Mouse (Mus musculus): ENCODE results near the gene Ociad1. TPM values are rescaled to one million over a fixed set of nuclear protein-coding genes. Genes with fewer than 3 reads are reported as not detected.

Ociad1 gene
- 283 and 317 TPM in 2 replicates for polyA plus RNA-seq (2015; fragmentation: Nextera tagmentation; extraction: Ambion mirVana)

DNA sequence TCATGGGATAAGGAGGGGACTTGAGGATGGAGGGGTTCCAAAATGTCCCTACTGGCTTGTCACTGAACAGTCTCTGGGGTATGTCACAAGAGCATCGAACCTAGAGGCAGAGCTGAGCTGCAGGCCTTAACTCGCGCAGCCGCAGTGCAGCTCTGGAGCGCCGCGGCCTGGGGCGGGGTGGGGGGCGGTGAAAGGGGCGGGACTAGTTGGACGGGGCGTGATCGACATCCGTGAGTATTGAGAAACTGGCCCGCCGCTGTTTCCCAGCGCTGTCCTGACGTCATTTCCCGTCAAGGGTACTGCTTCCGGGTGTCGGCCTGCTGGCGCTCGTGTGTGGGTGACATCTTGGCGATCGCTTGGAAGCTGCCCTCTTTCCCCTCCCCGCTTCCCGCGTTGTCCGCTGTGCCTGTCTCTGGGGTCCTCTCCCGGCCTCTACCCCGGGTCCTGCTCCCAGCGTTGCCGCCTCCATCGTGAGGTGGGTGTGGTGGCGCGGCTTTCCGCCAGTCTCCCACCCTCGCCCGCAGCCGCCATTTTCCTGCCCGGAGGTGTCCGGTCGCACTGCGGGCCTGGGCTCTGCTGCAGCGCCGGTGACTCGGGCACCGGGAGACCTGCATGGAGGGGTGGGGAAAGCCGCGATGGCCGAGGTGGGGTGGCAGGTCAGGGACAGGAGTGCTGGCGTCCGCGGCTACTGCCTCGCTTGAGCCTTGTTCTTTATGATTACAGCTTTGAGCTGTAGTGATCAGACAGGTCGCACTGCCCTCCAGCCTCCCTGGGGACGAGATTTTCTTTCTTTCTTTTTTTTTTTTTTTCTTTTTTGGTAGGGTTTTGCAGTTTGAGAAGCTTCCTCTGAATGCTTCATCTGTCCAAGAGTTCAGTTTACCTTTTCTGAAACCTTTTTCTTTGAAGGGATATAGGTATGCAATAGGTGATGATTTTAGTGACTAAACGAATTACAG lies at the start of gene Ociad1:
Ociad1 (plus strand) TSS at position 283 of the 956 bp plus-strand sequence.
- Histone ChIP-seq H3K27ac (ENCODE audit: low read length) (peak within 1 kb of the TSS; percentile 93), H3K4me2 (ENCODE audit: low read depth, low read length) (peak within 1 kb of the TSS; percentile 89), H3K9ac (ENCODE audit: low read length) (peak within 1 kb of the TSS; percentile 96), H3K4me3 (ENCODE audit: low read length) (peak within 1 kb of the TSS; percentile 89), H3K9me3 (replicated peaks; ENCODE audit: control insufficient read depth, low read length) (no peaks in the 10 kb centered on the region), H3K4me1 (ENCODE audit: control insufficient read depth, insufficient read depth, low read length) (peaks cover 16% of the 10 kb centered on the region), H3K36me3 (ENCODE audit: control insufficient read depth, insufficient read depth) (peaks cover 18% of the 10 kb centered on the region), H3K27me3 (ENCODE audit: control insufficient read depth, insufficient read depth, low read length) (no peaks in the 10 kb centered on the region)
- ATAC-seq (replicated peaks; ENCODE audit: extremely low read depth, insufficient read depth, low FRiP score), result peak; percentile 99
- under 1% methylated on average over 58 of the region's 58 CpGs for WGBS

DNA sequence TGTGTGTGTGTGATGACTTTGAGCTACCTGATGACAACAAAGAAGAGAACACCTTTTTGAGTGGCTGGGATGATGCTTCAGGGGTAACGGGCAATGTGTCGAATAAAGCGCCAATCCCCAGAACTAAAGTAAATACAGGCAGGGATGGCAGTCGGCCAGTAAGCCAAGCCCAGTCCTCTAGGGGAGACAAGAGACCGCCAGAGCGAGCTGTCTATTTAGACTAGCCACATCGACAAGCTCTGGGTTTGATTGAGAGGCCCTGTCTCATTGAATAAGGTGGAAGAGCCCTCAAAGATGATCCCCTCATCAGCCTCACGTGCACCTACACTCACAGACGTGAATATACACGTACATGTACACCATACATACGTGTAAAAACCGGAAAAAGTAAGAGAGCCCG lies 48.2 kb upstream of the Ociad1 start:
- H3K4me3 ChIP-seq (ENCODE audit: low read length), result no peak overlapping the region
- H3K9me3 ChIP-seq (replicated peaks; ENCODE audit: control insufficient read depth, low read length), result no peaks in the 10 kb centered on the region
- no peak overlapping the region for H3K4me2 ChIP-seq (ENCODE audit: low read depth, low read length)
- H3K27ac ChIP-seq (ENCODE audit: low read length), result no peak overlapping the region
- no peak for ATAC-seq (replicated peaks; ENCODE audit: extremely low read depth, insufficient read depth, low FRiP score)
- no peaks in the 10 kb centered on the region for H3K36me3 ChIP-seq (ENCODE audit: control insufficient read depth, insufficient read depth)
- H3K9ac ChIP-seq (ENCODE audit: low read length), result no peak overlapping the region
- H3K4me1 ChIP-seq (ENCODE audit: control insufficient read depth, insufficient read depth, low read length), result peaks cover 19% of the 10 kb centered on the region
- WGBS, result 48% methylated on average over 13 of the region's 13 CpGs
- no peaks in the 10 kb centered on the region for H3K27me3 ChIP-seq (ENCODE audit: control insufficient read depth, insufficient read depth, low read length)

- Histone ChIP-seq H3K27ac (ENCODE audit: low read length) (no peak overlapping the region), H3K4me3 (ENCODE audit: low read length) (no peak overlapping the region), H3K9ac (ENCODE audit: low read length) (no peak overlapping the region), H3K27me3 (ENCODE audit: control insufficient read depth, insufficient read depth, low read length) (no peaks in the 10 kb centered on the region), H3K9me3 (replicated peaks; ENCODE audit: control insufficient read depth, low read length) (no peaks in the 10 kb centered on the region), H3K4me1 (ENCODE audit: control insufficient read depth, insufficient read depth, low read length) (peaks cover 23% of the 10 kb centered on the region), H3K4me2 (ENCODE audit: low read depth, low read length) (no peak overlapping the region), H3K36me3 (ENCODE audit: control insufficient read depth, insufficient read depth) (no peaks in the 10 kb centered on the region)
- WGBS, result 89% methylated on average over 6 of the region's 6 CpGs
- ATAC-seq (replicated peaks; ENCODE audit: extremely low read depth, insufficient read depth, low FRiP score), result no peak
Measured at GRCm38 (mm10) chr5:73246414-73246813, 46.2 kb upstream of the Ociad1 start.

- H3K4me1 ChIP-seq (ENCODE audit: control insufficient read depth, insufficient read depth, low read length), result peaks cover 28% of the 10 kb centered on the region
- no peak overlapping the region for H3K27ac ChIP-seq (ENCODE audit: low read length)
- WGBS, result 79% methylated on average over 8 of the region's 8 CpGs
- no peaks in the 10 kb centered on the region for H3K9me3 ChIP-seq (replicated peaks; ENCODE audit: control insufficient read depth, low read length)
- H3K4me3 ChIP-seq (ENCODE audit: low read length), result no peak overlapping the region
- ATAC-seq (replicated peaks; ENCODE audit: extremely low read depth, insufficient read depth, low FRiP score), result no peak
- no peak overlapping the region for H3K4me2 ChIP-seq (ENCODE audit: low read depth, low read length)
- no peaks in the 10 kb centered on the region for H3K27me3 ChIP-seq (ENCODE audit: control insufficient read depth, insufficient read depth, low read length)
- no peak overlapping the region for H3K9ac ChIP-seq (ENCODE audit: low read length)
- no peaks in the 10 kb centered on the region for H3K36me3 ChIP-seq (ENCODE audit: control insufficient read depth, insufficient read depth)
Measured at GRCm38 (mm10) chr5:73248211-73248610, 44.4 kb upstream of the Ociad1 start.

DNA sequence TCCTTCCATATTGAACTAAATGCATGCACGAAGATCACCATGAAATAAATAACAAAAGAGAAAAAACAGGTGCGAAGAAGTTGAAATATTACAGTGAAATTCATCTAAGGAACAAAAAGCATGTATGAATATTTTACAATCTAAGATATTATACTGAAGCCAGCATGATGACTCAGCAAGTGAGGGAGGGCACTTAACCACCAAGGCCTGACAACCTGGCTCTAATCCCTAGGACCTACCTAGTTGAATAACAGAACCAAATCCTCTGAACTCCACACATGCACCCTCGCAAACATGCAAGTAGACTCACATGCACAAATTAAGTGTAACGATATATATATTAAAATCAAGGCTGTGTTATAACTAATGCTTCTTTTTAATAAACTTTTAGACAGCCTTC lies 43.2 kb upstream of the Ociad1 start:
- Histone ChIP-seq H3K36me3 (ENCODE audit: control insufficient read depth, insufficient read depth) (no peaks in the 10 kb centered on the region), H3K9me3 (replicated peaks; ENCODE audit: control insufficient read depth, low read length) (no peaks in the 10 kb centered on the region), H3K9ac (ENCODE audit: low read length) (no peak overlapping the region), H3K27me3 (ENCODE audit: control insufficient read depth, insufficient read depth, low read length) (no peaks in the 10 kb centered on the region), H3K4me1 (ENCODE audit: control insufficient read depth, insufficient read depth, low read length) (peaks cover 34% of the 10 kb centered on the region), H3K4me3 (ENCODE audit: low read length) (no peak overlapping the region), H3K27ac (ENCODE audit: low read length) (no peak overlapping the region), H3K4me2 (ENCODE audit: low read depth, low read length) (no peak overlapping the region)
- no peak for ATAC-seq (replicated peaks; ENCODE audit: extremely low read depth, insufficient read depth, low FRiP score)
- WGBS, result 88% methylated on average over 4 of the region's 4 CpGs

- no peaks in the 10 kb centered on the region for H3K27me3 ChIP-seq (ENCODE audit: control insufficient read depth, insufficient read depth, low read length)
- no peak overlapping the region for H3K27ac ChIP-seq (ENCODE audit: low read length)
- no peaks in the 10 kb centered on the region for H3K36me3 ChIP-seq (ENCODE audit: control insufficient read depth, insufficient read depth)
- no peak overlapping the region for H3K9ac ChIP-seq (ENCODE audit: low read length)
- H3K4me2 ChIP-seq (ENCODE audit: low read depth, low read length), result no peak overlapping the region
- no peaks in the 10 kb centered on the region for H3K9me3 ChIP-seq (replicated peaks; ENCODE audit: control insufficient read depth, low read length)
- ATAC-seq (replicated peaks; ENCODE audit: extremely low read depth, insufficient read depth, low FRiP score), result no peak
- no peak overlapping the region for H3K4me3 ChIP-seq (ENCODE audit: low read length)
- peaks cover 31% of the 10 kb centered on the region for H3K4me1 ChIP-seq (ENCODE audit: control insufficient read depth, insufficient read depth, low read length)
Measured at GRCm38 (mm10) chr5:73252739-73253138, 39.8 kb upstream of the Ociad1 start.

DNA sequence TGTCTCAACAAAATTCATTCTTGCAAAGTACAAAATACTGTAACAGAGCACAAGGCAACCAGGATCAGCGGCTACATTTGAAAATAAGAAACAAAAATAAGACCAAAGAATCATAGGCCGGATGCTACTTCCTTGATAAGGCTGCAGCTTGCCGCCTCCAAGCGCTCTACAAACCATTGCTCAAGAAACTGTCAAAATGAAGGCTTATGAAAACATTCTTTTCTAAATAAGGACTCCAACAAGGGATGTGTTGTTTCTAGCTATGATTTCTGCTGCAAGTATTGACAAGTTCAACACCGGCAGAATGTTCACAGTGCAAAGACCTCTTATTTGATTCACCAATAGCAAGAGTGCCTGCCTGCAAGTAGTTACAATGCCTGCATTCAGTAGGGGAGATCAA lies 37.9 kb upstream of the Ociad1 start:
- Histone ChIP-seq H3K36me3 (ENCODE audit: control insufficient read depth, insufficient read depth) (no peaks in the 10 kb centered on the region), H3K27me3 (ENCODE audit: control insufficient read depth, insufficient read depth, low read length) (no peaks in the 10 kb centered on the region), H3K4me1 (ENCODE audit: control insufficient read depth, insufficient read depth, low read length) (peaks cover 33% of the 10 kb centered on the region), H3K27ac (ENCODE audit: low read length) (peak overlapping the region; percentile 95), H3K4me3 (ENCODE audit: low read length) (peak overlapping the region; percentile 92), H3K9ac (ENCODE audit: low read length) (peak overlapping the region; percentile 96), H3K4me2 (ENCODE audit: low read depth, low read length) (peak overlapping the region; percentile 81), H3K9me3 (replicated peaks; ENCODE audit: control insufficient read depth, low read length) (no peaks in the 10 kb centered on the region)
- WGBS, result 19% methylated on average over 5 of the region's 5 CpGs
- no peak for ATAC-seq (replicated peaks; ENCODE audit: extremely low read depth, insufficient read depth, low FRiP score)

GRCm38 (mm10) chr5:73255321-73256251 lies 37.0 kb upstream of the Ociad1 start:
- Histone ChIP-seq H3K9ac (ENCODE audit: low read length) (peak overlapping the region; percentile 96), H3K4me3 (ENCODE audit: low read length) (peak overlapping the region; percentile 92), H3K4me2 (ENCODE audit: low read depth, low read length) (peak overlapping the region; percentile 81), H3K27me3 (ENCODE audit: control insufficient read depth, insufficient read depth, low read length) (no peaks in the 10 kb centered on the region), H3K27ac (ENCODE audit: low read length) (peak overlapping the region; percentile 95), H3K36me3 (ENCODE audit: control insufficient read depth, insufficient read depth) (no peaks in the 10 kb centered on the region), H3K4me1 (ENCODE audit: control insufficient read depth, insufficient read depth, low read length) (peaks cover 29% of the 10 kb centered on the region), H3K9me3 (replicated peaks; ENCODE audit: control insufficient read depth, low read length) (no peaks in the 10 kb centered on the region)
- peak; percentile 63 for ATAC-seq (replicated peaks; ENCODE audit: extremely low read depth, insufficient read depth, low FRiP score)
- under 1% methylated on average over 127 of the region's 129 CpGs for WGBS
